Mouse (Mus musculus): ENCODE measurements around the gene Mcfd2.
A peak's percentile ranks its signal among the peaks of the same experiment; 100 is the strongest.
"Not testable (repeated sequence)": the region's sequence is repeated elsewhere in the genome, so short reads cannot be mapped to it uniquely, and the experiment has no call there.

The Mcfd2 gene

GRCm38 (mm10) chr17:87265792-87266186, at the start of gene Mcfd2:
Mcfd2 (minus strand) TSS chr17:87265935.
- peak; percentile 97 to 98 for DNase-seq (ENCODE audit: inconsistent age in 2 of 2, low spot score in 1 of 2)

GRCm38 (mm10) chr17:87315021-87315531, 49.3 kb upstream of the Mcfd2 start:
- DNase-seq (ENCODE audit: inconsistent age in 2 of 2, low spot score in 1 of 2), result peak; percentile 90 to 97

- peak in 1 of 2 experiments; percentile 66 for DNase-seq (ENCODE audit: inconsistent age in 2 of 2, low spot score in 1 of 2)
Observed at GRCm38 (mm10) chr17:87314530-87314946, 48.8 kb upstream of the Mcfd2 start.

GRCm38 (mm10) chr17:87314121-87314520, 48.4 kb upstream of the Mcfd2 start:
- DNase-seq (ENCODE audit: inconsistent age in 2 of 2, low spot score in 1 of 2), result no peak

GRCm38 (mm10) chr17:87312924-87313870, 47.5 kb upstream of the Mcfd2 start:
- DNase-seq (ENCODE audit: inconsistent age in 2 of 2, low spot score in 1 of 2), result no peak

GRCm38 (mm10) chr17:87312351-87312750, 46.6 kb upstream of the Mcfd2 start:
- DNase-seq (ENCODE audit: inconsistent age in 2 of 2, low spot score in 1 of 2), result no peak

- no peak for DNase-seq (ENCODE audit: inconsistent age in 2 of 2, low spot score in 1 of 2)
Observed at GRCm38 (mm10) chr17:87310497-87310896, 44.8 kb upstream of the Mcfd2 start.

GRCm38 (mm10) chr17:87309073-87309788, 43.5 kb upstream of the Mcfd2 start:
- no peak for DNase-seq (ENCODE audit: inconsistent age in 2 of 2, low spot score in 1 of 2)

GRCm38 (mm10) chr17:87306746-87307145, 41.0 kb upstream of the Mcfd2 start:
- no peak for DNase-seq (ENCODE audit: inconsistent age in 2 of 2, low spot score in 1 of 2)

GRCm38 (mm10) chr17:87305065-87305464, 39.3 kb upstream of the Mcfd2 start:
- DNase-seq (ENCODE audit: inconsistent age in 2 of 2, low spot score in 1 of 2), result no peak

- DNase-seq (ENCODE audit: inconsistent age in 2 of 2, low spot score in 1 of 2), result peak; percentile 52 to 76
Observed at GRCm38 (mm10) chr17:87304151-87304894, 38.6 kb upstream of the Mcfd2 start.

- peak; percentile 58 to 78 for DNase-seq (ENCODE audit: inconsistent age in 2 of 2, low spot score in 1 of 2)
Observed at GRCm38 (mm10) chr17:87302014-87302794, 36.5 kb upstream of the Mcfd2 start.

- DNase-seq (ENCODE audit: inconsistent age in 2 of 2, low spot score in 1 of 2), result not testable (repeated sequence)
Observed at GRCm38 (mm10) chr17:87301607-87302006, 35.9 kb upstream of the Mcfd2 start.

GRCm38 (mm10) chr17:87300340-87300739, 34.6 kb upstream of the Mcfd2 start:
- DNase-seq (ENCODE audit: inconsistent age in 2 of 2, low spot score in 1 of 2), result no peak

- peak in 1 of 2 experiments; percentile 69 for DNase-seq (ENCODE audit: inconsistent age in 2 of 2, low spot score in 1 of 2)
Observed at GRCm38 (mm10) chr17:87298944-87299343, 33.2 kb upstream of the Mcfd2 start.

GRCm38 (mm10) chr17:87296701-87297100, 31.0 kb upstream of the Mcfd2 start:
- not testable (repeated sequence) for DNase-seq (ENCODE audit: inconsistent age in 2 of 2, low spot score in 1 of 2)

GRCm38 (mm10) chr17:87295738-87296137, 30.0 kb upstream of the Mcfd2 start:
- no peak for DNase-seq (ENCODE audit: inconsistent age in 2 of 2, low spot score in 1 of 2)

- DNase-seq (ENCODE audit: inconsistent age in 2 of 2, low spot score in 1 of 2), result no peak
Observed at GRCm38 (mm10) chr17:87293125-87293524, 27.4 kb upstream of the Mcfd2 start.

- no peak for DNase-seq (ENCODE audit: inconsistent age in 2 of 2, low spot score in 1 of 2)
Observed at GRCm38 (mm10) chr17:87291782-87292181, 26.0 kb upstream of the Mcfd2 start.

GRCm38 (mm10) chr17:87291037-87291436, 25.3 kb upstream of the Mcfd2 start:
- no peak for DNase-seq (ENCODE audit: inconsistent age in 2 of 2, low spot score in 1 of 2)
